Mouse (Mus musculus) CD8-positive naive resting alpha-beta T cell, adult 57 days (primary cell): ENCODE data around the gene Sav1. TPM values are rescaled to one million over a fixed set of nuclear protein-coding genes. Genes with fewer than 3 reads are reported as not detected.

Experiments used
- total RNA-seq: library from RNA; stranded (reverse); gene quantifications from one replicate; pipeline ENCODE4 v1.2.4, GENCODE M21; 2023

Sav1 gene
- total RNA-seq = 16.9 TPM

DNA sequence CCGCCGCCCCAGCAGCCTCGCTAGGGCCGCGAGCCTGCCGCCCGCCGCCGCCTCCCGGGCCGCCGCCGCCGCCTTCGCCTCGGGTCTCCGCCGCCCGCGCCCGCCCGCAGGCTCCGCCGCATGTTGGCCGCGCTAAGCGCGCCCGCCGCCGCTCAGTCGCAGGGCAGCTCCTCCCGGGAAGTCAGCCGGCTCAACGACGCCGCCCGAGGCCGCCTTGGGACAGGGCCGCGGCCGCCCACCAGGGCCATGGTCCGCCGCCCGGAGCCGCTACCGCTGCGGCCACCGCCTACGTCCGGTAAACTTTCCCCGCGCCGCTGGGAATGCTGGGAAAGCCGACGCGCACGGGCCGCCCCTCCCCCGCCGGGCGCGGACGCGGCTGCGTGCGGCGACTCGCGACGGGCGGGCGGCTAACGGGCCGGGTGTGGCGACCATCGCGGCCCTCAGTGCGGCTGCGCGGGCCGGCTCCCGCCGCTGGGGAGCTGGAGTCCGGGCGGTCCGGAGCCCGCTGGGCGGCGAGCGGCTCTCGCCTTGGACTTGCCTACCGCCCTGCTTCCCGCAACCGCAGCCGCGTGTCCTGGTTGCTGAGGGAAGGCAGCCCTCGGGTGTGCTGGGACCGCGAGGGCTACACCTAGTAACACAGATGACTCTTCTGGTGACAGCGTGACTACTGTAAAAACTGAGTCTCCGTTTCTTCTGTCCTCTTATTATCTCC, at the start of gene Sav1:
TSS of gene Sav1 (minus strand) at position 217 of the 712 bp plus-strand sequence.

Other genes with a start within 250 kb of the Sav1 start
- gene Cdkl1, start 195.7 kb downstream of the Sav1 start, total RNA-seq = 0.49 TPM
- 1.6 TPM for gene Atl1, start 94.4 kb downstream of the Sav1 start, total RNA-seq
- gene Map4k5, start 93.8 kb downstream of the Sav1 start, total RNA-seq = 19.7 TPM
- gene Nin, start 126.7 kb upstream of the Sav1 start, total RNA-seq = 96.7 TPM
- not detected for gene Abhd12b, start 167.1 kb upstream of the Sav1 start, total RNA-seq
- 2.8 TPM for gene Pygl, start 244.5 kb upstream of the Sav1 start, total RNA-seq